Mouse (Mus musculus) spleen, adult 2 months (tissue): ENCODE data around the gene Ubiad1.

ENCODE experiments used
- CTCF ChIP-seq: fragments of 200-500 bp; IDR thresholded peaks from 2 replicates; pipeline ENCODE4 v1.5.1; 2011; ENCODE audit warnings: mild to moderate bottlenecking, inconsistent platforms; ENCODE audit not compliant: insufficient read depth, insufficient read length, insufficient replicate concordance; ENCODE audit errors: extremely low read depth
- POLR2A ChIP-seq: fragments of 200-500 bp; IDR thresholded peaks from 2 replicates; pipeline ENCODE4 v1.6.1; 2011; ENCODE audit warnings: low read depth, low read length, inconsistent platforms

DNA sequence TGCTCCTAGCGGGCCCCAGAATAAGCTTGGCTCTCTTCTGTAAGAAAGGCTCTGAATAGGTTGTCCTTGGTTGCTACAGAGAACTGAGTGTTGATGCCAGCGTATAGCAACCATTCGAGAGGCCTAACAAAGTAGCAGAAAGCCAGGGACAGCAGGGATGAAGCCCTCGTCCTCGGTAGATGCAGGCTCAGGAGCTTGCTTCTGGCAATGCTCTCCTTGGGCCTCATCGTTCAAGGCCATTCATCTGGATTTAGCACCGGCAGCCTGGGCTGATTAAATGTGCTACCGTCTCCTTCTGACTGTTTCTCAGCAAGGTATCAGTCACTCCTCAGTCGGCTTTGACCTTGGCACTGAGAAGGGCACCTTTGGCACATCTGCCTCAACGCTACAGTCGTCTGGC, 15.4 kb downstream of the Ubiad1 start:
- no peak for TF ChIP-seq CTCF
- no peak for TF ChIP-seq POLR2A
